Mouse (Mus musculus) limb, embryonic 11.5 days (tissue): ENCODE data around the gene Pea15a. TPM values are rescaled to one million over a fixed set of nuclear protein-coding genes. Genes with fewer than 3 reads are reported as not detected.

Source experiments
- ATAC-seq: fragments of 200-750 bp; cut with Nextera tagmentation; 2 replicates; pipeline ENCODE4 v1.8.0; 2017; ENCODE audit warnings: low read depth; ENCODE audit not compliant: insufficient number of reproducible peaks, low FRiP score, low TSS enrichment
- DNase-seq: peaks from one replicate; pipeline ENCODE4 v3.0.0-alpha.2; 2015; ENCODE audit warnings: low spot score
- H3K27ac ChIP-seq: fragments of 300-500 bp; sonication (generic); replicated peaks from 2 replicates; pipeline ENCODE4 v1.5.1; 2014; ENCODE audit warnings: low read depth, mild to moderate bottlenecking, low read length
- H3K27me3 ChIP-seq: fragments of 300-500 bp; sonication (generic); 2 replicates; pipeline ENCODE4 v1.6.1; 2014; ENCODE audit warnings: mild to moderate bottlenecking, low read length, mixed read lengths; ENCODE audit not compliant: control insufficient read depth, insufficient read depth
- H3K36me3 ChIP-seq: fragments of 300-500 bp; sonication (generic); 2 replicates; pipeline ENCODE4 v1.6.1; 2014; ENCODE audit warnings: mild to moderate bottlenecking, low read length, moderate library complexity, mixed read lengths; ENCODE audit not compliant: control insufficient read depth, insufficient read depth
- H3K4me1 ChIP-seq: fragments of 300-500 bp; sonication (generic); 2 replicates; pipeline ENCODE4 v1.6.1; 2014; ENCODE audit warnings: low read length, mixed read lengths; ENCODE audit not compliant: control insufficient read depth, insufficient read depth
- H3K4me2 ChIP-seq: fragments of 300-500 bp; sonication (generic); 2 replicates; pipeline ENCODE4 v1.6.1; 2014; ENCODE audit warnings: low read depth, mild to moderate bottlenecking, moderate library complexity; ENCODE audit not compliant: severe bottlenecking
- H3K4me3 ChIP-seq: fragments of 300-500 bp; sonication (generic); 2 replicates; pipeline ENCODE4 v1.5.1; 2014; ENCODE audit warnings: low read depth, low read length
- H3K9ac ChIP-seq: fragments of 300-500 bp; sonication (generic); 2 replicates; pipeline ENCODE4 v1.6.1; 2014; ENCODE audit warnings: mild to moderate bottlenecking, low read length
- H3K9me3 ChIP-seq: fragments of 300-500 bp; sonication (generic); 2 replicates; pipeline ENCODE4 v1.6.1; 2016; ENCODE audit warnings: low read length; ENCODE audit not compliant: control insufficient read depth
- WGBS: fragments of 180-500 bp; shearing (Covaris S2); extraction: QIAGEN DNeasy Blood & Tissue Kit; methylation state at CpG from one replicate; pipeline ENCODE4 v1.1.7; 2014; 5-methylcytosine and 5-hydroxymethylcytosine counted together
- polyA plus RNA-seq: library from polyadenylated mRNA; unstranded; fragments of >200 nt; fragmentation: Nextera tagmentation; extraction: Ambion mirVana; gene quantifications from 2 replicates; pipeline ENCODE4 v1.2.1, GENCODE M21; 2014

The Pea15a gene
- polyA plus RNA-seq, 1 experiment from 2014 or later, result 82.3 TPM

- Histone ChIP-seq H3K27ac (no peak overlapping the region), H3K4me1 (no peaks in the 10 kb centered on the region), H3K9ac (no peak overlapping the region), H3K4me2 (no peak overlapping the region), H3K4me3 (no peak overlapping the region), H3K36me3 (no peaks in the 10 kb centered on the region), H3K27me3 (no peaks in the 10 kb centered on the region), H3K9me3 (no peaks in the 10 kb centered on the region)
- WGBS, result 90% methylated on average over 2 of the region's 2 CpGs
- no peak for ATAC-seq
- no peak for DNase-seq
These were observed 21.6 kb upstream of the Pea15a start for GRCm38 (mm10) chr1:172228209-172228608.

- DNase-seq (peak; percentile 58), ATAC-seq (peak; percentile 72)
- WGBS, result 26% methylated on average over 11 of the region's 11 CpGs
- H3K4me3 ChIP-seq, result no peak overlapping the region
- peak overlapping the region; percentile 87 for H3K27ac ChIP-seq
- H3K9ac ChIP-seq, result peak overlapping the region; percentile 45
- no peaks in the 10 kb centered on the region for H3K9me3 ChIP-seq
- H3K4me1 ChIP-seq, result peaks cover 17% of the 10 kb centered on the region
- H3K4me2 ChIP-seq, result no peak overlapping the region; the same call in 1 of the 2 replicates
- H3K27me3 ChIP-seq, result no peaks in the 10 kb centered on the region
- no peaks in the 10 kb centered on the region for H3K36me3 ChIP-seq
These were observed 14.9 kb upstream of the Pea15a start for GRCm38 (mm10) chr1:172221297-172222063.

GRCm38 (mm10) chr1:172220414-172220813, 13.8 kb upstream of the Pea15a start:
- Histone ChIP-seq H3K9ac (no peak overlapping the region), H3K36me3 (no peaks in the 10 kb centered on the region), H3K27me3 (no peaks in the 10 kb centered on the region), H3K4me3 (no peak overlapping the region), H3K4me2 (no peak overlapping the region), H3K4me1 (peaks cover 17% of the 10 kb centered on the region), H3K9me3 (no peaks in the 10 kb centered on the region), H3K27ac (no peak overlapping the region)
- 58% methylated on average over 10 of the region's 10 CpGs for WGBS
- ATAC-seq (no peak), DNase-seq (no peak)

DNA sequence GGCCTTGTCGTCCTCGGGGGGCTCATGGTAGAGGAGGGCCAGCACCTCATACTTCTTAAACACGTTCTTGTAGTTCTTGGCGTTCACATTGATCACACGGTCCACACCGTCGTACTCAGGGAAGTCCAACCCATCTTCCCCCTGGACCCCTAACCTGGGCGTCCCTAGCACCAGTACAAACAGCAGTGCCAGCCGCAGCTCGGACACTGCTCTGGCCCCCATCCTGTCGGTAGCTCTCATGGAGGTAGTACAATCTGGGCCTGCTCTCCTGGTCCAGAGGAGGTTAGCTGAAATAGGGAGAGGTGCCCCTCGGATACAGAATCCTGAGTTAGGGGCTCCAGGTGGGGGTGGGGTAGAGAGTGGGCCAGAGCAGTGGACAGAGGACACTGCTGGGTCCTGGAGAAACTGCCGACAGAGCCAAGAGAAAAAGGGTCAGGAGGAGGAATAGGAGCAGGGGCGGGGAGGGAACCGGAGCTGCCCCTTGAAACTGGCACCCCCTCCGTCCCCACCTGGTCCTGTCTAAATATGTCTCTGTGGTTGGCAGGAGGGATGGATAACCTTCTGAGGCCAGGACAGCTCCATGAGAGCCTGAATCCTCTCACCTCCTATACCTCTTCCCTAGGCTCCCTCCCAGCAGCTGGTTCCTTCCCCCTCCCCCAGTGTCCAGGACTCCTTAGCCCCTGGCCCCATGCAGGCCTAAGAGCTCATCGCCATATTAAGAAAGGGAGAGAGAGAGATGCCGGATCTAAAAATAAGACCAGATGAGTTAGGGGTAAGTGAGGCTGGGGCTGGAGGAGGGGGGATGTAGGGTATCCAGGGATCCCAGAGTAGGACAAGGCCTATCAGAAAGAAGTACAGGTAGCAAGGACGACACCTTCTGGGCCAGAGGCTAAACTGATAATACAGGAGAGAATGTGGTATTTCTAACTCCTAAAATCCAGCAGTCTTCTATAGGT, 13.1 kb upstream of the Pea15a start, which contains the start of gene Casq1:
Gene Casq1 (minus strand): TSS at position 418 of the 956 bp plus-strand sequence.
- WGBS, result 83% methylated on average over 19 of the region's 19 CpGs
- Histone ChIP-seq H3K27me3 (no peaks in the 10 kb centered on the region), H3K4me1 (peaks cover 17% of the 10 kb centered on the region), H3K9ac (no peak within 1 kb of the TSS), H3K4me3 (no peak within 1 kb of the TSS), H3K4me2 (no peak within 1 kb of the TSS), H3K27ac (no peak within 1 kb of the TSS), H3K9me3 (no peaks in the 10 kb centered on the region), H3K36me3 (no peaks in the 10 kb centered on the region)
- ATAC-seq (no peak), DNase-seq (no peak)

- ATAC-seq (no peak), DNase-seq (no peak)
- H3K36me3 ChIP-seq, result no peaks in the 10 kb centered on the region
- H3K27me3 ChIP-seq, result no peaks in the 10 kb centered on the region
- no peak overlapping the region for H3K27ac ChIP-seq
- 63% methylated on average over 15 of the region's 15 CpGs for WGBS
- no peak overlapping the region for H3K9ac ChIP-seq
- H3K4me2 ChIP-seq, result no peak overlapping the region
- H3K4me3 ChIP-seq, result no peak overlapping the region
- H3K9me3 ChIP-seq, result no peaks in the 10 kb centered on the region
- H3K4me1 ChIP-seq, result peaks cover 17% of the 10 kb centered on the region
These were observed 11.7 kb upstream of the Pea15a start for GRCm38 (mm10) chr1:172218164-172218910.

GRCm38 (mm10) chr1:172217148-172217547, 10.5 kb upstream of the Pea15a start:
- ATAC-seq, result peak; percentile 22; the same call in 1 of the 2 replicates

DNA sequence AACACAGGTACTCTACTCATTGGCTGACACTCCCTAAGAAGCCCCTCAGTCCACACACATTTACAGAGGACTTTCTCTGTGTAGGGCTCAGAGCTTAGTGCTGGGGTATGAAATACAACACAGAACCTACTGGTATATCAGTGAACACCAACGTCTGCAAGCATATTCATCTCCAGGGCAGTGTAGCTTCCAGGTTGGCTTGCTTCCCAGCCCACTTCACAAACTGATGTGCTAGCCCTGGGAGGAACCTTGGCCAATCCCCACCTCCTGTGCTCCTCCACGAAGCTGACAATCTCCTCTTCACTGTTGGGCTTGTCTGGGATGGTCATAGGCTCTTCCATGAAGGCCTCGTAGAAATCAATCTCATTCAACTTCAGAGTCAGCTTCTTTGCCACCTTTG, 8.1 kb upstream of the Pea15a start:
- WGBS, result 76% methylated on average over 3 of the region's 3 CpGs
- no peak overlapping the region for H3K27ac ChIP-seq
- H3K27me3 ChIP-seq, result no peaks in the 10 kb centered on the region
- peaks cover 4% of the 10 kb centered on the region; the same call in 1 of the 2 replicates for H3K4me1 ChIP-seq
- H3K4me2 ChIP-seq, result no peak overlapping the region
- no peak overlapping the region for H3K9ac ChIP-seq
- DNase-seq (no peak), ATAC-seq (no peak)
- no peak overlapping the region for H3K4me3 ChIP-seq
- no peaks in the 10 kb centered on the region for H3K9me3 ChIP-seq
- no peaks in the 10 kb centered on the region for H3K36me3 ChIP-seq

More at GRCm38 (mm10) chr1:172217148-172217547, 10.5 kb upstream of the Pea15a start:
- H3K27ac ChIP-seq, result no peak overlapping the region
- WGBS, result 0% methylated on average over 5 of the region's 5 CpGs
- peak overlapping the region; percentile 44; the same call in 1 of the 2 replicates for H3K9ac ChIP-seq
- no peak overlapping the region for H3K4me3 ChIP-seq
- H3K4me1 ChIP-seq, result peaks cover 18% of the 10 kb centered on the region
- DNase-seq, result peak; percentile 95
- H3K9me3 ChIP-seq, result no peaks in the 10 kb centered on the region
- no peaks in the 10 kb centered on the region for H3K36me3 ChIP-seq
- H3K27me3 ChIP-seq, result no peaks in the 10 kb centered on the region
- H3K4me2 ChIP-seq, result no peak overlapping the region; the same call in 1 of the 2 replicates

GRCm38 (mm10) chr1:172213771-172214170, 7.2 kb upstream of the Pea15a start:
- H3K36me3 ChIP-seq, result no peaks in the 10 kb centered on the region
- no peak overlapping the region for H3K9ac ChIP-seq
- no peak overlapping the region for H3K27ac ChIP-seq
- 84% methylated on average over 4 of the region's 4 CpGs for WGBS
- no peak overlapping the region for H3K4me2 ChIP-seq
- DNase-seq, result no peak
- no peak for ATAC-seq
- H3K4me1 ChIP-seq, result 0 out of 2 replicates have a peak, but pooled peaks cover 3% of the 10 kb centered on the region
- H3K4me3 ChIP-seq, result no peak overlapping the region
- H3K9me3 ChIP-seq, result no peaks in the 10 kb centered on the region
- H3K27me3 ChIP-seq, result no peaks in the 10 kb centered on the region
